Mouse (Mus musculus): ENCODE measurements at regions not wholly inside any gene's neighbourhood (a gene's known extent, or its start where the extent isn't known, plus 50 kb on each side); places are given as distances from the start of the nearest gene placed in this dataset.

GRCm38 (mm10) chr10:125725681-125726139, 240.3 kb upstream of the Lrig3 start:
- no peak for DNase-seq (ENCODE audit: inconsistent ontology term)

GRCm38 (mm10) chr10:125726546-125726945, 239.4 kb upstream of the Lrig3 start:
- DNase-seq (ENCODE audit: inconsistent ontology term) = no peak

DNA sequence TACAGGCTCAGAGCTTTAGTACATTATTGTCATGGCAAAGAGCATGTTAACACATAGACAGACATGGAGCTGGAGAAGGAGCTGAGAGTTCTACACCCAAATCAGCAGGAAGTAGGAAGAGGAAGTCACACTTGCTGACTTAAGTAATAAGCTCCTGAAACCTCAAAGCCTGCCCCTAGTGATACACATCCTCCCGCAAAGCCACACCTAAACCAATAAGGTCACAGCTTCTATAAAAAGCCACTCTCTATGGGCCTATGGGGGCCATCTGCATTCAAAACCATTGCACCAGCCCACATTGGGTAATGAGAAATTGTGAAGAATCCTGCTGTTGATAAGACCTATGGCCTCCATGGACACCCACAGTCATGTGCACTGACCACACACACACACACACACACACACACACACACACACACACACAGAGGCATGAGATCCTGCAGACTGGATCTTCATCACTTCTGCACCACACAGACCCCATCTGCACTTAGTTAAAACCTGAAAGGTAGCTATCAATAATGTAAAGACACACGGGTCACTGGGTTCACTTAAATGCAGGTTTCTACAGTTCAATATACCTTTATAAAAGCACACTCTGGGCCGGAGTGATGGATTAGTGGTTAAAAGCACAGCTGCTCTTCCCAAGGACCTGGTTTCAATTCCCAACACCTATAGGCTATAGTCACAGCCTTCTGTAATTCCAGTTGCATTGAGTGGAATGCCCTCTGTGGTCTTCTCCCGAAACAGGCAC, 230.0 kb upstream of the Lrig3 start:
- DNase-seq (ENCODE audit: inconsistent ontology term) = no peak

- DNase-seq (ENCODE audit: inconsistent ontology term) = no peak
Observed at GRCm38 (mm10) chr10:125743181-125743580, 222.8 kb upstream of the Lrig3 start.

DNA sequence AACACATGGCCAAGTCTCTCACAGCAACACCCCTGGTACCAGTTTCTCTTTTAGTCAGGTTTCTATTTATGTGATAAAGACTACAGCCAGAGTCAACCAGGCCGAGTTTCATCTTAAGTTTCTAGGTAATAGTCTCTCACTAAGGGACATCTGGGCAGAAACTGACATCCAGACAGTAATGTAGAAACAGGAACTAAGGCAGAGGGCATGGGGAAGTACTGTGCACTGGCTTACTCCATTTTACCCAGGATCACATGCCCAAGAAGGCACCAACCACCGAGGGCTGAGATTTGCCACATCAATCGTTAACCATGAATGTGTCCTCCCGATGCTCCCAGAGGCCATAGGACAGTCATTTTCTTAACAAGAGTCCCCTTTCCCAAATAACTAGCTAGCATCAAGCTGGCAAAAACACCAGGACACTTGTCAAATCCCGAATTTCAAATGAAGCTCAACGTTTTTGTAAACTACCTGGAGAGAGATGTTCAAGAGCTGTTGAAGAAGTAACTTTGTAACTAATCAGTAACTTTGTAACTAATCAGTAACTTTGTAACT, 216.9 kb upstream of the Lrig3 start:
- no peak for DNase-seq (ENCODE audit: inconsistent ontology term)

DNA sequence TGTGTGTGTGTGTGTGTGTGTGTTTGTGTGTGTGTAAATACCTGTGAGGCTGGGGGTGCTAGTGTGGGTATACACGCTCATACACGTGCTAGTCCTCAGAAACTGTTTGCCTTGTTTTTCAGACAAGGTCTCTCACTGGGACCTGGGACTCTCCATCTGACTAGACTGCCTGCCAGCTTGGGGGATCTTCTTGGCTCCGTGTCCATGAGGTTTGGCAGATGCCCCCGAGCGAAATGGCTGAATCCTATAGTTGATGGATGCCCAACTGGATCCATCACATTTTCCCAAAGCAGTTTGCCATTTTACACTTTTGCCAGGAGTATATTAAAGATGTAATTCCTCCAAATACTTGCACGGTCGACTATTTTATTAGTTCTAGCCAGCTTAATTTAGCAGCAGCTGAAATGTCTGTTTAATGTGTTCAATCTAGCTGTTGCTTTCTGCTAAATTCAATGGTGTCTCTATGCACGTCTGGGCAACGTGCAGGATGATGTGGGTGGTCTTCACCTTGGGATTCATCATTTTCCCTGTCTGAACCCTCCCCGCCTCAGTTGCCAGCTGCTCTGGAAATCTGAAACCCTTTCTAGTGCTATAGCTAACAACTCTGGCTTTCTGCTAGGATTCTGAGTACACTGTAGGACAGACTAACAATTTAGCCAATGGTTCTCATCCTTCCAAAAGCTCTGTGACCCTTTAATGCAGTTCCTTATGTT, 213.3 kb upstream of the Lrig3 start:
- DNase-seq (ENCODE audit: inconsistent ontology term) = no peak

- DNase-seq (ENCODE audit: inconsistent ontology term) = no peak
Observed at GRCm38 (mm10) chr10:125759171-125759570, 206.8 kb upstream of the Lrig3 start.

- DNase-seq (ENCODE audit: inconsistent ontology term) = no peak
Observed at GRCm38 (mm10) chr10:125762367-125763068, 203.4 kb upstream of the Lrig3 start.

- DNase-seq (ENCODE audit: inconsistent ontology term) = no peak
Observed at GRCm38 (mm10) chr10:125764402-125765102, 201.4 kb upstream of the Lrig3 start.

DNA sequence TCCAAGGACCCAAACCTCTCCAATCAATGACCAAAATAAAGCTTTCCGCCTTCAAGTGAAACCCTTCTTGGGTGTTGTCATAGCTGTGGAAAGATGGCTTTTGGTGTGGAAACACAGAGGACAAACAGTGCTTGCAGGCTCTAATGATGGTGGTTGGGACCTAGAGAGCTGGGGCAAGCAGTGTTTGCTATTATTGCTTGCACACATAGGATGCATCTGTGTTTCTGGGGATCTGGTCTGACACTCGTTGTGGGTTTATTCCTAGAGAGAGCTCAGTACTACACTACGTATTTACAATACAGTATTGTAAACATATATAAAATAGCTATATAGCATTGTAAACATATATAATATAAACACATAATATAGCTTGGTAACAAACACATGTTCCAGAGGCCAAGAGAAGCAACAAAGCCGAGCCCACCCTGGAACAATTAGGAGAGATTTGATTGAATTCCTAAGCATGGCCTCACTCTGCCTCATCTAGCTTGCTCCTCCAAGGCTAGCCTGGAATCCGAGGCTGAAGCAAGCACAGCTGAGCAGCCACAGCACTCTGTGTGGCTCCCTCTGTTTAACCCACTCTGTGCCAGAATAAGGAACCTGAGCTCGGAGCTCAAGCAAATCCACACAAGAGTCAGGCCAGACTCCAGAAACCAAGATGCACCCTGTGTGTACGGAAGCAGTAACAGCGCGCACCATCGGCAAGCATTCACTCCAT, 200.7 kb upstream of the Lrig3 start:
- no peak for DNase-seq (ENCODE audit: inconsistent ontology term)

DNA sequence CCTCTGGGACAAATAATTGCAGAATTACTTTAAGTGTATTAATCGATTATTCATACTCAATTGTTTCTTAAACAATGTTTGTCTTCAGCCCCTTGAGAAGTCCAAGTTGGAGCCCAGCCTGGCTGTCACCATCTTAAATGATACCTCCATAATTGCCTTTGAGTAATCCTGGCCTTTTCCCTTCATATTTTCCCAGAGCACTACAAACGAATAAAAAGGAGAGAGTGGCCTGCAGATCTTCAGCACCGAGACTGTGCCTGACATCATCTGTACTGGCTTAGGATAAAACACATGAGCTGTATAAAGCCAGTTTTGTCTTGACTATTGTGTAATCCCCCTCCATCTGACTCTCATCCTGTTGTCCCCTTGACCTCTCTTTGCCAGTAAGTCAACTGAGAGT, 197.7 kb upstream of the Lrig3 start:
- DNase-seq (ENCODE audit: inconsistent ontology term) = no peak

DNA sequence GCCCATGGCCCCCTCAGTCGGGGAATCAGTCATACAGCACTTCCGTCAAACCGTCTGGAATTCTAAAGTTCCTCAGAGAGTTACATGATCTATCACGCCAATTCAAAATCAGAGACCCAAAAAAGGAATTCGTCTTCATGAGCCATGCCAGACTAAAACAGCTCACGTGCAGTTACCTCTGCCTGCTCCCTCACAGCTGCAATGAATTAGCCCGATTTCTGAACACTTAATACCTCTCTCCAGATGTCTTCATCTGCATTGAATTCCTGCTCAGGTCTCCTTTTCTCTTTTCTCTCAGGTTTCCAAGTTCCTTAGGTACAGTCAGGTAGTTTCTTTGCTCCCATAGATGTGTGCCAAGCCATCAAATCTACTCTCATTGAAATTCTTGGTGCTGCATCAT, 192.4 kb upstream of the Lrig3 start:
- DNase-seq (ENCODE audit: inconsistent ontology term) = no peak

- DNase-seq (ENCODE audit: inconsistent ontology term) = no peak
Observed at GRCm38 (mm10) chr10:125782486-125782885, 183.5 kb upstream of the Lrig3 start.

GRCm38 (mm10) chr10:125784896-125785295, 181.1 kb upstream of the Lrig3 start:
- peak; percentile 53 for DNase-seq (ENCODE audit: inconsistent ontology term)

DNA sequence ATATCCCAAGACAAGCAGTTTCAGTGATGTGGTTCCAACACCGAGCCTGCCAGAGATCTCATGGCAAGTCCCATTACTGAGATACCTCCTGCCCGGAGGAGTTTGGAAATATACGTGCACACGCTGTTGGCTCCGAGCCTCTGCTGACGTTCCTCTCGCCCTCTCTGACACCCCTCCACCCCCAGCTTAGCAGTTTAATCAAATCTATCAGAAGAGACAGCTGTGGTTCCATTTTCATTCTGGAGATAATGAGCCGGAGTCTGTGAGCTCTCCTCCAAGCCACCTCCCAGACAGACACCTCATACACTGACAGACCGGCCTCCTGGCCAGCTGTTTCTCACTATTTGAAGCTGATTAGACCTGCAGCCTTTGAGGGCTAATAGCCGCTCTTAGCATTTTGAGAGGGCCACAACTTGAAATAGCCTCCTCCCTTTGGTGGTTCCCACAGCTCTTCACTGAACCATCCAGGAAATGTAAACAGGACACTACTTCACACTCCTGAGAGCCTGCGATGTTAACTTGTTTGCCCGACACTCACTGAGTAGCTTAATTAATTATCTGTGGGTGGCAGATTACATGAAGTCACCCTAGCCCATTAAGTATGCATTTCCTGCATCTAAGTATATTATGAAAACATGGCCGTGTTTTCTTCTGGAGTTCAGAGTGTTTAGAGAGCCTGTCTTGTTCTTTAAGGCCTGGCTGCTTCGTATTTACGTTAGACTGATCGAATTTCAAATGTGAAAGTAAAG, 180.3 kb upstream of the Lrig3 start:
- DNase-seq (ENCODE audit: inconsistent ontology term) = peak; percentile 54

DNA sequence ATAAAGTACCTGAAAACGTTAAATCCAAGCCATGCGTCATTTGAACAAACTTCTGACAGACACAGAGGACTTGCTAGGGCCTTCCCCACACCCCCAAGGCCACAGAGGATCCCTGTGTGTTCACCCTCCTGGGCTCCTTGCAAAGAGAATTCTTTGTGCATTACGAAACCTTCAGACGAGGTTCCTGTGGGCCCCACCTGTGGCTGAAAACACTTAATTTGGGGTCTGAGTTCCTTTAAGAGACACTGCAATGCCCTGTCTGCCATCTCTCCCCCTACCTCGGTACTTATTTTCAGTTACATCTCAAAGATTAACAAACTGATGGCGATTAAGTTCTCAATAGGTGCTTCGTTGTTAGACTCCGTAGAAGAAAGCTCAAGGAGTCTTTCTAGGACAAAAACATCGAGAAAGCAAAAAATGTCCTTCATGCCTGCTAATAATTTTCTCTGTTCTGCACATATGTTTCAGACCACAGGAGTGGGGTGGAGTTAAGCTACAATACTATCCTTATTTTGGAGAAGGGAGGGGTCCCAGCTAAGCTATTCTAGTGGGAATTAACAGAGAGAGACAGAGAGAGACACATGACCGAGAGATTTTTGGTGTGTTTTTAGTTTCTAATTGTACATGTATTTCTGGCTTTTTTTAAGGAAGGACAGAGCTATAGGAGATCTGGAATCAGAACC, 179.6 kb upstream of the Lrig3 start:
- peak; percentile 61 for DNase-seq (ENCODE audit: inconsistent ontology term)

- DNase-seq (ENCODE audit: inconsistent ontology term) = peak; percentile 91
Observed at GRCm38 (mm10) chr10:125786880-125787337, 179.1 kb upstream of the Lrig3 start.

DNA sequence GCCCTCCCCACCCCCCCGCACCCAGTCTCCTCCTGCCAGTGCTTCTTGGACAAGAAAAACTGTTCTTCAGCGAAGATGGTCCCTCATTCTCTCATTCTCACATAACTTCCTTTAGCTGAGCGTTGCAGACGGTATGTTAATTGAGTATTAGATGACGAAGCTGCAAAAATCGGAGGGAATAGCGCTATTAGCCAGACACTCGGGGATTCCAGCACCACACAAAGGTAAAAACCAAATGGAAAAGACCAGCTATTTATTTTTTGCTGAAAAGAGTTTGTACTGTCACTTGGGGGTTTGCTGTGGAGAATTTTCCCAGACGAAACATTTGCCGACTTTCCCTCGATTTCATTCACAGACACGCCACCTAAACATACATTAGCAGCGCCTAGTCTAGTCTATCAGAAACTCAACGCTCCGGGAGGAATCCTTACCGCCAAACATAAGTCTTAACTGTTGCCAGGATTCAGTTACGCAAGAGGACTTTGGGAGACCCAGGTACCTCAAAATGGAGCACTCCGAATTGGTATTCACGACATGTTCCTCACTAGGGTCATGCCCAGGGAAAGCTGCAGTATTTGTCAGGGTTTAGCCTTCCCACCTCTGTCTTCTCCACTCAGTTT, 178.4 kb upstream of the Lrig3 start:
- no peak for DNase-seq (ENCODE audit: inconsistent ontology term)

DNA sequence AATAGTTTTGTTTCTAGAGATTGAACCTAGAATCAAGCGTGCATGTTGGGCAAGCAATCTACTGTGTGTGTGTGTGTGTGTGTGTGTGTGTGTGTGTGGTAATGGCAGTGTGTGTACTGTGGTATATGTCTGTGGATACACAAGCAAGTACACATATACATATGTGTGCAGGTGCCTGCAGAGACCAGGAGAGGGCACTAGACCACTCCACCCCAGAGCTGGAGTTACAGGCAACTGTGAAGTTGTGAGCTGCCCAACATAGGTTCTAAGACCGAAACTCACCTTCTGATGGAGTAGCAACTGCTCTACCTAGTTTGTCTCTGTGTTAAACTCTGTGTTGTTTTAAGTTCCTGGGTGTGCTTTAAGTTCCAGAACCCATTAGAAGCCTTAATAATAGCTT, 177.7 kb upstream of the Lrig3 start:
- no peak for DNase-seq (ENCODE audit: inconsistent ontology term)
